Mouse (Mus musculus) neural tube, embryonic 11.5 days (tissue): ENCODE data around the gene Elmo1. TPM values are rescaled to one million over a fixed set of nuclear protein-coding genes. Genes with fewer than 3 reads are reported as not detected.

ENCODE experiments used
- ATAC-seq: fragments of 200-750 bp; cut with Nextera tagmentation; 2 replicates; pipeline ENCODE4 v1.8.0; 2017; ENCODE audit warnings: moderate number of reproducible peaks, mild to moderate bottlenecking, moderate TSS enrichment, moderate library complexity; ENCODE audit not compliant: insufficient read depth, low FRiP score, low TSS enrichment
- DNase-seq: peaks from one replicate; pipeline ENCODE4 v3.0.0-alpha.2; 2015; ENCODE audit warnings: low spot score
- H3K27ac ChIP-seq: fragments of 300-500 bp; sonication (generic); 2 replicates; pipeline ENCODE4 v1.5.1; 2014; ENCODE audit warnings: low read depth, mild to moderate bottlenecking, low read length
- H3K27me3 ChIP-seq: fragments of 300-500 bp; sonication (generic); 2 replicates; pipeline ENCODE4 v1.6.1; 2014; ENCODE audit warnings: mild to moderate bottlenecking, low read length, mixed read lengths; ENCODE audit not compliant: control insufficient read depth, insufficient read depth
- H3K36me3 ChIP-seq: fragments of 300-500 bp; sonication (generic); 2 replicates; pipeline ENCODE4 v1.6.1; 2014; ENCODE audit warnings: mild to moderate bottlenecking, low read length, moderate library complexity, mixed read lengths; ENCODE audit not compliant: control insufficient read depth, insufficient read depth
- H3K4me1 ChIP-seq: fragments of 300-500 bp; sonication (generic); 2 replicates; pipeline ENCODE4 v1.6.1; 2014; ENCODE audit warnings: low read length, mixed read lengths; ENCODE audit not compliant: control insufficient read depth, insufficient read depth
- H3K4me2 ChIP-seq: fragments of 300-500 bp; sonication (generic); 2 replicates; pipeline ENCODE4 v1.6.1; 2014; ENCODE audit warnings: low read depth, mild to moderate bottlenecking, moderate library complexity
- H3K4me3 ChIP-seq: fragments of 300-500 bp; sonication (generic); 2 replicates; pipeline ENCODE4 v1.5.1; 2014; ENCODE audit warnings: low read depth, low read length
- H3K9ac ChIP-seq: fragments of 300-500 bp; sonication (generic); 2 replicates; pipeline ENCODE4 v1.6.1; 2014; ENCODE audit warnings: mild to moderate bottlenecking, low read length
- H3K9me3 ChIP-seq: fragments of 300-500 bp; sonication (generic); 2 replicates; pipeline ENCODE4 v1.6.1; 2016; ENCODE audit warnings: low read length; ENCODE audit not compliant: control insufficient read depth
- WGBS: fragments of 180-500 bp; shearing (Covaris S2); extraction: QIAGEN DNeasy Blood & Tissue Kit; methylation state at CpG from one replicate; pipeline ENCODE4 v1.1.7; 2014; 5-methylcytosine and 5-hydroxymethylcytosine counted together
- polyA plus RNA-seq: library from polyadenylated mRNA; unstranded; fragments of >200 nt; fragmentation: Nextera tagmentation; extraction: Ambion mirVana; gene quantifications from 2 replicates; pipeline ENCODE4 v1.2.1, GENCODE M21; 2014

The Elmo1 gene
- polyA plus RNA-seq, 1 experiment from 2014 or later: 28.7 TPM

DNA sequence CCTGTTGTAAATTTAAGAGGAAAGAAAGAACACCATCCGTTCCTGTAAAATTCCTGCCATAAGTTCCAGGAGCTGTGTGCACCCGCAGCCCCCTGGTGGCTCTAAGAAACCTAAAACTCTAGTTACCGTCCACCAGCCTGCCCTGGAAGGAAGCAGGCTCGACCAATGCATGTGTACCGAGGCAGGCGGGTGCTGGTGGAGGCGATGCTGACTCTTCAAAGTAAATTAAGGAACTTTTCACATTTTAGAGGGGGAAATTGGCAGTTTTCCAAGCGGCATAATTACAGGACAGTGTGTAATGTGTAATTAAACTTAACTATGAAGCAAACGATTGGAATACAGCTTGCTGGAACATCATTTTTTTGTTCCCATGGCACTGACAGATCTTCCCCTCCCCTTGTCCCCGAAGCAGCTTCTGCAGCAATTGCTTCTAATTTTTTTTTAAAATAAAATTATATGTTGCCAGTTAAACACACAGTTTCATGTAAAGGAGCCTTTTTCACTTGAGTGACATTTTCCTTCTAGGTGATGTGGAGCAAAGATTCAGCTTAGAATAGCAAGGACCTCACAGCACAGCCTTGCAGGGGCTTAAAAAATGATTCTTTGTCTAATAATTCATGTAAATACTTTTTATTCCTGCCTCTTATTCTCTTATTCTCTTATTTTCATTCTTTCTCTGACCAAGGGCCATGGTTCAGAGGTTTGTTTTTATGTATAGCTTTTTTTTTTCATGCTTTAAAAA, 263.6 kb downstream of the Elmo1 start:
- ATAC-seq: no peak
- Histone ChIP-seq H3K9me3 (no peaks in the 10 kb centered on the region), H3K27ac (no peak overlapping the region), H3K9ac (no peak overlapping the region), H3K4me1 (no peaks in the 10 kb centered on the region), H3K4me2 (no peak overlapping the region), H3K36me3 (no peaks in the 10 kb centered on the region), H3K4me3 (no peak overlapping the region), H3K27me3 (no peaks in the 10 kb centered on the region)
- no peak for DNase-seq
- WGBS: 53% methylated on average over 10 of the region's 10 CpGs

DNA sequence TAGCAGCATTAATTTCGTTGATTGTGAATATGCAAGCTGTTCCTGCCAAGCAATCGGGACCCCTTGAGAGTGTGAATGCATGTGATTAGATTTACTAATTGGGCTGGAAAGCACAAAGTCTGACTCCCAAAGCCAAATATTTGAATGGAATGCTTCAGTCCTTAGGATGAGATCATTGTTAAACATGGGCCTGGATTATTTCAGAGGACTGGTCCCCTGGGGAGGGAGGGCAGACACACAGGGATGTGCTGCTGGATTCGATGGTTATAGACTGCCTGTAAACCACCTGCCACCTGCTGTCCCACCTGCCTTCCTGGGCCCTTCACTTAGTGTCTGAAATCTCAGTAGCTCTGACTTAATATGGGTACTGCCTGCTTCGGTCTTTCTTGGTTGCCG, 264.2 kb downstream of the Elmo1 start:
- H3K27me3 ChIP-seq: no peaks in the 10 kb centered on the region
- H3K27ac ChIP-seq: no peak overlapping the region
- H3K36me3 ChIP-seq: no peaks in the 10 kb centered on the region
- 75% methylated on average over 5 of the region's 5 CpGs for WGBS
- ATAC-seq: peak; percentile 53; the same call in 1 of the 2 replicates
- no peaks in the 10 kb centered on the region for H3K4me1 ChIP-seq
- H3K4me3 ChIP-seq: no peak overlapping the region
- no peak overlapping the region for H3K9ac ChIP-seq
- no peak for DNase-seq
- H3K4me2 ChIP-seq: no peak overlapping the region
- H3K9me3 ChIP-seq: no peaks in the 10 kb centered on the region

- H3K27ac ChIP-seq: no peak overlapping the region
- ATAC-seq: no peak
- no peaks in the 10 kb centered on the region for H3K9me3 ChIP-seq
- no peak overlapping the region for H3K4me2 ChIP-seq
- no peaks in the 10 kb centered on the region for H3K36me3 ChIP-seq
- 83% methylated on average over 2 of the region's 2 CpGs for WGBS
- no peak overlapping the region for H3K9ac ChIP-seq
- no peaks in the 10 kb centered on the region for H3K27me3 ChIP-seq
- no peak overlapping the region for H3K4me3 ChIP-seq
- DNase-seq: no peak
- no peaks in the 10 kb centered on the region for H3K4me1 ChIP-seq
These were observed 272.1 kb downstream of the Elmo1 start for GRCm38 (mm10) chr13:20362541-20362940.

DNA sequence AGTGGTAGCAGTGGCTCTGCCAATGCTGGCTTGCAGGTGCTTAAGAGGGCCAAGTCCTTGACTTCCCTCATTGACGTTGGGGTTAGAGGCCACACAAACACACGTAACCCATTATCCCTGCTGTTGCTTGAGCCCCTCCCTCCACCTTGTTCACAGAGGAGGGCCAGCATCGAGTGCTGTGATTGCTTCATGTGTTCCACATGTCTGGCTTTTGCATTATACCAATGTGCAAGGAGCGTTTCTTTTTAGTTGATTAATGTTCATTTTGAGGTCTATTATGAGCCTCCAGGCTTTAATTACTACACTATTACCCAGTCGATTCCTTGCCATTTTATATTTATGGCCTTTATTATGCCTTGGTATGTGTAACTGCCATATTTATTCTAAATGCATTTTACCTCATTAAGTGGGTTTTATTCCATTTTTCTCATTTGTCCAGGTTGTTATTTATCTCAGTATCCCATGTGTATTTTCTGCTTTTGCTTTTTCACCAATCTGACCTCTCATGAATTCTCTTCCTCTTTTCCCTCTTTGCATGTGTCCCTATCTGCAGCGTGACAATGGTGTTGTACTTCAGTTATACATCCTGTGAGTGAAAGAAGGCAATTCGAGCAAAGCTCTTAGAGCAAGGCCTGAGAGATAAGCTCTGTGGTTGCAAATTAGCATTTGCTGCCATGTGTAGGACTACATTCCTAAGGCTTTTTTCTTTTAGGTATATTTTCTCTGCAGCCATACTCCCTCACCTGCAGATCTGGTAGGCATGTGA, 275.6 kb downstream of the Elmo1 start:
- no peak overlapping the region for H3K27ac ChIP-seq
- ATAC-seq: 0 out of 2 replicates have a peak, but pooled peaks have one; percentile 20
- H3K4me2 ChIP-seq: no peak overlapping the region
- no peak for DNase-seq
- H3K4me3 ChIP-seq: no peak overlapping the region
- no peaks in the 10 kb centered on the region for H3K27me3 ChIP-seq
- no peaks in the 10 kb centered on the region for H3K9me3 ChIP-seq
- no peaks in the 10 kb centered on the region for H3K36me3 ChIP-seq
- 56% methylated on average over 7 of the region's 7 CpGs for WGBS
- no peak overlapping the region for H3K9ac ChIP-seq
- 0 out of 2 replicates have a peak, but pooled peaks cover 3% of the 10 kb centered on the region for H3K4me1 ChIP-seq

DNA sequence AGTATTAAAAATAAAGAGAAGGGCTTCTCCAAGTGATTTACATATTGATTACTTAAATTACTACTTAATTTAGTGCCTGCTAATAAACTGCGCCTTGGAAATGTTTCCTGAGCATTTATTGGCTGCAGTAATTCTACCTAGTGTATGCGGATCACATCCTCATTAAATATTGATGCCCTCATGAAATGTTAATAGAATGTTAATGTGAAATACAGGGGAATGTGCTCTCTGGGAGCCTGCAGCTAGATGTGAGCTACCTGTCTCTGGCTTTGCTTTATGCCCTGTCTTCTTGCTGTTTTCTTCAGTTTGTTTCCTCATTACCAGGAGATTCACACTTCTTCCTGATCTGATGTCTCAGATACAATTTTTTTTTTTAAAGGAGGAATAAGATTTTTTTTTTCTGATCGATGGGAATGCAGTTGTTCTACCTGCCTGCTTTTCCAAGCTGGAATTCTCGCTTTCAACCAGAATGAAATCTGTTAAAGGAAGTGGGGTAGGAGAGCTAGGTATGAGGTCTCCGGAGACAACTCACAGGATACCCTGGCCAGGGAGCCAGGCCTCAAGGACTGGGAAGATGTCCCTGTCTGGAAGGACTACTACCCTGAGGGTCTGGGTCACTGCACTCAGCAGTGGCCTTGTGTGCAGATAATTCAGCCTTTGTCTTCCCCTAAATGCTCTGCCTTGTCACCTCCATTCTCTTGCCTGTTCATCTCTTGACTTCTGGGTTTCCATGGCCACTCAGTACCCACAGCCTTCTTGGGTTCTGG, 279.8 kb downstream of the Elmo1 start:
- H3K27ac ChIP-seq: peak overlapping the region; percentile 63
- no peak overlapping the region for H3K4me3 ChIP-seq
- WGBS: 80% methylated on average over 5 of the region's 5 CpGs
- H3K9me3 ChIP-seq: no peaks in the 10 kb centered on the region
- H3K36me3 ChIP-seq: no peaks in the 10 kb centered on the region
- no peak overlapping the region for H3K4me2 ChIP-seq
- ATAC-seq (peak; percentile 70), DNase-seq (no peak)
- 0 out of 2 replicates have a peak, but pooled peaks cover 3% of the 10 kb centered on the region for H3K4me1 ChIP-seq
- no peak overlapping the region for H3K9ac ChIP-seq
- H3K27me3 ChIP-seq: no peaks in the 10 kb centered on the region

DNA sequence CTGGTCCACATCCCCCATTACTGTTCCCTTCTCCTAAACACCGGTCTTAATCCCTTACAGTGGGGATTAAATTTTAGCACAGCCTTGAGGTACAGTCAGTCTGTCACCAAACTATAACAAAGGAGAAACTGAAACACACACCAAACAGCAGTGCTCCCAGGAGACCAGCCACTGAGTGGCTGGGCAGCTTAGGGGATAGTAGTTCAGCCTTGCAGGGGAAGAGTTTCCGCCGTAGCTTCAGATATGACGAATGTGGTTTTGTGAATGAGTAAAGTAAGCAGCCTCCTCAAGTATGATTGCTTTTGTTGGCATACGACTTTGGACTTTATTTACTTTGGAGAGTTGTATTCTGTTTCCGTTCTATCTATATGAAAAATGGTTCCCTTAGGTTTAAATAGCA, 281.1 kb downstream of the Elmo1 start:
- no peak overlapping the region for H3K4me2 ChIP-seq
- H3K9me3 ChIP-seq: no peaks in the 10 kb centered on the region
- no peaks in the 10 kb centered on the region for H3K36me3 ChIP-seq
- H3K4me3 ChIP-seq: no peak overlapping the region
- no peak overlapping the region for H3K27ac ChIP-seq
- no peak overlapping the region for H3K9ac ChIP-seq
- 85% methylated on average over 6 of the region's 6 CpGs for WGBS
- H3K4me1 ChIP-seq: 0 out of 2 replicates have a peak, but pooled peaks cover 3% of the 10 kb centered on the region
- no peak for ATAC-seq
- H3K27me3 ChIP-seq: no peaks in the 10 kb centered on the region
- no peak for DNase-seq

DNA sequence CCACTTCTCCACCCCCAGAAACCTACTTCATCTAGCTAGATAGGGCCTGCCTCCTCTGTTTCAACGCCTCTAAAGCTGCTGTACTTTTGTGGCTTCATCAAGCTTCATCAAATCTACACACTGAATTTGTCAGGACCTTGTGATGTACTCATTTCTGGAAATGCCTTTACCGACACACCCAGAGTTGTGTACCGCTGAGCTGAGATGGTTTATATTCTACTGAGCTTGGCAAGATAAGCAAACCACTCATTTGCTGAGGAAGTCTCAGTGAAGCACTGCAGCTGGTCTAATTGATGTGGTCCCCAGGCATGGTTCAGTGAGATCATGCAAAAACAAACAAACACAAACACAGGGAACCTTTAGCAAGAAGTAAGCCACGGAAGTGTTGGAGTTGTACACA, 281.9 kb downstream of the Elmo1 start:
- Histone ChIP-seq H3K36me3 (no peaks in the 10 kb centered on the region), H3K9me3 (no peaks in the 10 kb centered on the region), H3K4me2 (no peak overlapping the region), H3K27me3 (no peaks in the 10 kb centered on the region), H3K27ac (no peak overlapping the region), H3K4me1 (0 out of 2 replicates have a peak, but pooled peaks cover 3% of the 10 kb centered on the region), H3K9ac (no peak overlapping the region), H3K4me3 (no peak overlapping the region)
- no peak for DNase-seq
- no peak for ATAC-seq
- WGBS: 74% methylated on average over 4 of the region's 4 CpGs

- H3K9ac ChIP-seq: no peak overlapping the region
- H3K4me1 ChIP-seq: no peaks in the 10 kb centered on the region
- H3K9me3 ChIP-seq: no peaks in the 10 kb centered on the region
- H3K27ac ChIP-seq: no peak overlapping the region
- H3K4me3 ChIP-seq: no peak overlapping the region
- H3K4me2 ChIP-seq: no peak overlapping the region
- no peak for ATAC-seq
- no peak for DNase-seq
- H3K27me3 ChIP-seq: no peaks in the 10 kb centered on the region
- no peaks in the 10 kb centered on the region for H3K36me3 ChIP-seq
- WGBS: 91% methylated on average over 8 of the region's 8 CpGs
These were observed 288.5 kb downstream of the Elmo1 start for GRCm38 (mm10) chr13:20378869-20379268.
